Mouse (Mus musculus) CH12.LX (cell line): ENCODE results near the gene Gm42417. TPM values are rescaled to one million over a fixed set of nuclear protein-coding genes. Genes with fewer than 3 reads are reported as not detected.

Experiments used
- DNase-seq: peaks from one replicate; pipeline ENCODE4 v3.0.0-alpha.2; 2013; ENCODE audit errors: extremely low read depth
- H3K27ac ChIP-seq: 2 replicates; pipeline ENCODE4 v1.5.1; 2012; ENCODE audit warnings: low read depth, mild to moderate bottlenecking, control low read depth, moderate library complexity; ENCODE audit not compliant: insufficient read depth
- H3K27me3 ChIP-seq: replicated peaks from 2 replicates; pipeline ENCODE3; 2012; ENCODE audit warnings: inconsistent platforms
- H3K36me3 ChIP-seq, 2 experiments: replicated peaks in 1 of 2; 2 replicates each; pipeline versions ENCODE3 to v1.6.1; 2012; ENCODE audit warnings: inconsistent platforms in 1 of 2, low read length in 1 of 2, mild to moderate bottlenecking in 1 of 2, mixed read lengths in 1 of 2, moderate library complexity in 1 of 2; ENCODE audit not compliant: control insufficient read depth in 1 of 2, insufficient read depth in 1 of 2
- H3K4me1 ChIP-seq, 2 experiments: 2 replicates each; pipeline ENCODE4 v1.6.1; 2012; ENCODE audit warnings: inconsistent platforms in 1 of 2, moderate library complexity in 1 of 2; ENCODE audit not compliant: insufficient read depth in 2 of 2, control insufficient read depth in 1 of 2
- H3K4me2 ChIP-seq: 2 replicates; pipeline ENCODE4 v1.6.1; 2012; ENCODE audit warnings: low read depth, mild to moderate bottlenecking, control low read depth; ENCODE audit not compliant: poor library complexity, insufficient read depth, severe bottlenecking
- H3K4me3 ChIP-seq, 3 experiments: fragments of 150-350 bp in 1 of 3; sonication (generic) in 1 of 3; replicated peaks in 1 of 3; 2 replicates each; pipeline versions ENCODE3 to v1.5.1; 2011 to 2012; ENCODE audit warnings: low read depth in 2 of 3, low read length in 2 of 3, mild to moderate bottlenecking in 2 of 3, moderate library complexity in 2 of 3, control low read depth in 1 of 3, improper control_type of control experiment in 1 of 3, inconsistent platforms in 1 of 3, mixed read lengths in 1 of 3; ENCODE audit not compliant: poor library complexity in 1 of 3
- H3K79me2 ChIP-seq: replicated peaks from 2 replicates; pipeline ENCODE4 v1.6.1; 2012; ENCODE audit warnings: mild to moderate bottlenecking, moderate library complexity; ENCODE audit not compliant: control insufficient read depth, poor library complexity, insufficient read depth, severe bottlenecking; ENCODE audit errors: extremely low read depth
- H3K9ac ChIP-seq: 2 replicates; pipeline ENCODE4 v1.6.1; 2012; ENCODE audit warnings: low read depth, mild to moderate bottlenecking, control low read depth, moderate library complexity; ENCODE audit not compliant: insufficient read depth
- H3K9me3 ChIP-seq: replicated peaks from 2 replicates; pipeline ENCODE3; 2012; ENCODE audit warnings: low read length, inconsistent platforms, mixed read lengths
- BHLHE40 ChIP-seq: IDR thresholded peaks from 2 replicates; pipeline ENCODE4 v1.6.1; 2011; ENCODE audit warnings: mild to moderate bottlenecking, low read depth, low read length, improper control_type of control experiment
- CHD2 ChIP-seq: IDR thresholded peaks from 2 replicates; pipeline ENCODE4 v1.6.1; 2011; ENCODE audit warnings: low read length, improper control_type of control experiment
- CTCF ChIP-seq, 2 experiments: IDR thresholded peaks in 1 of 2; conservative IDR thresholded peaks in 1 of 2; 2 replicates each; pipeline ENCODE4 v1.5.1; 2011 to 2012; ENCODE audit warnings: low read depth in 2 of 2, low read length in 2 of 2, improper control_type of control experiment in 1 of 2, inconsistent platforms in 1 of 2, mild to moderate bottlenecking in 1 of 2, moderate library complexity in 1 of 2
- E2F4 ChIP-seq: IDR thresholded peaks from 2 replicates; pipeline ENCODE4 v1.6.1; 2011; ENCODE audit warnings: low read depth, low read length, improper control_type of control experiment; ENCODE audit not compliant: insufficient replicate concordance
- ELF1 ChIP-seq: IDR thresholded peaks from 2 replicates; pipeline ENCODE4 v1.6.1; 2014; ENCODE audit warnings: low read depth, mild to moderate bottlenecking, inconsistent platforms, low read length, improper control_type of control experiment
- HCFC1 ChIP-seq: IDR thresholded peaks from 2 replicates; pipeline ENCODE4 v1.6.1; 2012; ENCODE audit warnings: low read depth, mild to moderate bottlenecking, inconsistent platforms, low read length, improper control_type of control experiment
- IRF4 ChIP-seq: IDR thresholded peaks from 2 replicates; pipeline ENCODE4 v1.6.1; 2014; ENCODE audit warnings: low read depth, mild to moderate bottlenecking, inconsistent platforms, low read length, improper control_type of control experiment
- JUN ChIP-seq: IDR thresholded peaks from 2 replicates; pipeline ENCODE4 v1.6.1; 2011; ENCODE audit warnings: low read depth, mild to moderate bottlenecking, low read length, improper control_type of control experiment, moderate library complexity; ENCODE audit not compliant: insufficient read depth
- JUND ChIP-seq: conservative IDR thresholded peaks from 2 replicates; pipeline ENCODE4 v1.6.1; 2011; ENCODE audit warnings: low read depth, low read length, improper control_type of control experiment
- MAX ChIP-seq: IDR thresholded peaks from 2 replicates; pipeline ENCODE4 v1.6.1; 2011; ENCODE audit warnings: low read length, improper control_type of control experiment
- MAZ ChIP-seq: IDR thresholded peaks from 2 replicates; pipeline ENCODE4 v1.6.1; 2012; ENCODE audit warnings: low read depth, mild to moderate bottlenecking, inconsistent platforms, low read length, improper control_type of control experiment, moderate library complexity
- MEF2A ChIP-seq: IDR thresholded peaks from 2 replicates; pipeline ENCODE4 v1.6.1; 2014; ENCODE audit warnings: low read depth, mild to moderate bottlenecking, inconsistent platforms, low read length, improper control_type of control experiment, borderline replicate concordance
- MXI1 ChIP-seq: IDR thresholded peaks from 2 replicates; pipeline ENCODE4 v1.6.1; 2011; ENCODE audit warnings: mild to moderate bottlenecking, low read depth, low read length, improper control_type of control experiment
- MYC ChIP-seq: IDR thresholded peaks from 2 replicates; pipeline ENCODE4 v1.6.1; 2011; ENCODE audit warnings: low read depth, mild to moderate bottlenecking, improper control_type of control experiment, low read length
- NELFE ChIP-seq: IDR thresholded peaks from 2 replicates; pipeline ENCODE4 v1.6.1; 2011; ENCODE audit warnings: low read depth, low read length, improper control_type of control experiment
- NRF1 ChIP-seq: IDR thresholded peaks from 2 replicates; pipeline ENCODE4 v1.6.1; 2014; ENCODE audit warnings: low read depth, mild to moderate bottlenecking, inconsistent platforms, low read length, improper control_type of control experiment, moderate library complexity
- PAX5 ChIP-seq: IDR thresholded peaks from 2 replicates; pipeline ENCODE4 v1.6.1; 2012; ENCODE audit warnings: low read length, inconsistent platforms, mixed read lengths
- POLR2AphosphoS2 ChIP-seq: IDR thresholded peaks from 2 replicates; pipeline ENCODE4 v1.6.1; 2011; ENCODE audit warnings: low read depth, low read length, improper control_type of control experiment
- SIN3A ChIP-seq: IDR thresholded peaks from 2 replicates; pipeline ENCODE4 v1.6.1; 2012; ENCODE audit warnings: low read length, improper control_type of control experiment, inconsistent platforms
- SMC3 ChIP-seq: IDR thresholded peaks from 2 replicates; pipeline ENCODE4 v1.6.1; 2011; ENCODE audit warnings: low read depth, low read length, improper control_type of control experiment
- TCF12 ChIP-seq: IDR thresholded peaks from 2 replicates; pipeline ENCODE4 v1.6.1; 2014; ENCODE audit warnings: low read depth, mild to moderate bottlenecking, inconsistent platforms, low read length, improper control_type of control experiment
- UBTF ChIP-seq: IDR thresholded peaks from 2 replicates; pipeline ENCODE4 v1.6.1; 2012; ENCODE audit warnings: low read depth, mild to moderate bottlenecking, inconsistent platforms, low read length, improper control_type of control experiment, moderate library complexity
- ZC3H11A ChIP-seq: IDR thresholded peaks from 2 replicates; pipeline ENCODE4 v1.6.1; 2012; ENCODE audit warnings: low read depth, mild to moderate bottlenecking, inconsistent platforms, low read length, improper control_type of control experiment
- ZNF384 ChIP-seq: IDR thresholded peaks from 2 replicates; pipeline ENCODE4 v1.6.1; 2012; ENCODE audit warnings: low read depth, low read length, improper control_type of control experiment, inconsistent platforms
- dilution Hi-C: fragments of 300-500 bp; cut with MboI; formaldehyde crosslinking; loops from 2 replicates; pipeline ENCODE4 v1.14.3; 2020; ENCODE audit warnings: low sequenced_read_pairs; ENCODE audit not compliant: extremely low pct_unique_long_range_greater_than_20kb, extremely low pct_ligation_motif_present
- in situ Hi-C: fragments of 300-500 bp; cut with MboI; formaldehyde crosslinking; loops from 3 replicates; pipeline ENCODE4 v1.14.3; 2019; ENCODE audit warnings: low sequenced_read_pairs, low pct_ligation_motif_present, low pct_unique_long_range_greater_than_20kb, mixed read lengths
- polyA plus RNA-seq: library from polyadenylated mRNA; unstranded; fragments of >175 nt; gene quantifications from 2 replicates; pipeline ENCODE4 v1.2.1, GENCODE M21; 2012; ENCODE audit warnings: low read depth; ENCODE audit not compliant: insufficient read length
- total RNA-seq, 2 experiments: library from RNA; depleted of rRNA; stranded (reverse); fragments of 300-350 nt in 1 of 2; fragments of >200 nt in 1 of 2; gene quantifications; 2 replicates each; pipeline ENCODE4 v1.2.3; 2012 to 2014

The Gm42417 gene
- total and polyA plus RNA-seq, 3 experiments, result 0.08 to 3.9 TPM; not detected in 1

GRCm38 (mm10) chr1:36548771-36549170, 9.5 kb upstream of the Gm42417 start:
- H3K79me2 ChIP-seq, result no peaks in the 10 kb centered on the region
- no peak for DNase-seq
- in situ Hi-C loops (no loop called here), dilution Hi-C loops (no loop called here)
- H3K4me1 ChIP-seq, result peaks cover 2 to 10% of the 10 kb centered on the region in 2 experiments; a peak in 3 of 4 replicates
- H3K36me3 ChIP-seq, result peaks cover 26 to 50% of the 10 kb centered on the region in 2 experiments
- TF ChIP-seq TCF12 (no peak), E2F4 (no peak), POLR2AphosphoS2 (no peak), BHLHE40 (no peak), CTCF (conservative IDR thresholded peaks at IDR 0.05 in 1 of 2, IDR thresholded peaks at IDR 0.05 in 1 of 2; ENCODE audit: low read depth in 2 of 2, low read length in 2 of 2) (no peak), UBTF (no peak)
- H3K27ac ChIP-seq, result no peak overlapping the region
- H3K9me3 ChIP-seq, result no peaks in the 10 kb centered on the region
- H3K27me3 ChIP-seq, result no peaks in the 10 kb centered on the region
- no peak overlapping the region for H3K9ac ChIP-seq
- no peak overlapping the region for H3K4me3 ChIP-seq
- no peak overlapping the region for H3K4me2 ChIP-seq

GRCm38 (mm10) chr1:36547981-36548598, 8.9 kb upstream of the Gm42417 start:
- no peaks in the 10 kb centered on the region for H3K27me3 ChIP-seq
- no peaks in the 10 kb centered on the region for H3K9me3 ChIP-seq
- no peak for DNase-seq
- H3K4me1 ChIP-seq, result peaks cover 2 to 10% of the 10 kb centered on the region in 2 experiments; a peak in 3 of 4 replicates
- TF ChIP-seq CHD2 (no peak), JUN (no peak), SIN3A (no peak)
- TF ChIP-seq, all 38 proteins: peak for 0
- no peak overlapping the region for H3K9ac ChIP-seq
- peaks cover 26 to 52% of the 10 kb centered on the region in 2 experiments for H3K36me3 ChIP-seq
- no peak overlapping the region for H3K4me2 ChIP-seq
- dilution Hi-C loops, result no loop called here
- H3K4me3 ChIP-seq, result no peak overlapping the region
- in situ Hi-C loops, result no loop called here
- no peak overlapping the region for H3K27ac ChIP-seq
- H3K79me2 ChIP-seq, result no peaks in the 10 kb centered on the region

- in situ Hi-C loops (no loop called here), dilution Hi-C loops (no loop called here)
- Histone ChIP-seq H3K4me2 (peak within 1 kb of the TSS; percentile 80), H3K9me3 (no peaks in the 10 kb centered on the region), H3K4me1 (peaks cover 2 to 10% of the 10 kb centered on the region in 2 experiments; a peak in 3 of 4 replicates), H3K9ac (peak within 1 kb of the TSS; percentile 42), H3K27ac (peak within 1 kb of the TSS; percentile 11), H3K79me2 (no peaks in the 10 kb centered on the region), H3K36me3 (peaks cover 26 to 52% of the 10 kb centered on the region in 2 experiments), H3K4me3 (peak within 1 kb of the TSS; percentile 66 to 81 (median 72)), H3K27me3 (no peaks in the 10 kb centered on the region)
- peak; percentile 98 for DNase-seq
- peak; percentile 99 for TF ChIP-seq ZC3H11A
- peak; percentile 32; the same call in 1 of the 2 replicates for TF ChIP-seq HCFC1
- TF ChIP-seq JUND, result no peak
- TF ChIP-seq SIN3A, result peak; percentile 63; the same call in 1 of the 2 replicates
- TF ChIP-seq IRF4, result peak; percentile 75
- TF ChIP-seq POLR2AphosphoS2, result no peak
- peak; percentile 69 for TF ChIP-seq TCF12
- no peak; the same call in 1 of the 2 replicates for TF ChIP-seq ELF1
- TF ChIP-seq MYC, result peak; percentile 15; the same call in 1 of the 2 replicates
- TF ChIP-seq NRF1, result peak; percentile 60
- no peak for TF ChIP-seq ZNF384
- peak; percentile 78 for TF ChIP-seq NELFE
- TF ChIP-seq SMC3, result peak; percentile 100
- peak; percentile 96 for TF ChIP-seq CHD2
- TF ChIP-seq PAX5, result no peak
- TF ChIP-seq MAZ, result peak; percentile 89
- TF ChIP-seq MXI1, result peak; percentile 80
- TF ChIP-seq MAX, result peak; percentile 64
- TF ChIP-seq MEF2A, result peak; percentile 67
Observed at GRCm38 (mm10) chr1:36546888-36547471, 7.8 kb upstream of the Gm42417 start, which contains the start of gene Ankrd39. Ankrd39 (minus strand) TSS chr1:36547445.
